Mouse (Mus musculus): ENCODE measurements at regions not wholly inside any gene's neighbourhood (a gene's known extent, or its start where the extent isn't known, plus 50 kb on each side); places are given as distances from the start of the nearest gene placed in this dataset.
A peak's percentile ranks its signal among the peaks of the same experiment; 100 is the strongest.

- Histone ChIP-seq H3K36me3 (ENCODE audit: control insufficient read depth, insufficient read depth, low read length) (no peaks in the 10 kb centered on the region), H3K27me3 (ENCODE audit: control insufficient read depth, insufficient read depth, low read length) (no peaks in the 10 kb centered on the region), H3K4me1 (ENCODE audit: control insufficient read depth, insufficient read depth, insufficient read length) (peaks cover 2% of the 10 kb centered on the region; the same call in 1 of the 2 replicates), H3K4me3 (ENCODE audit: extremely low read depth, insufficient read depth, insufficient read length) (no peak overlapping the region), H3K27ac (ENCODE audit: insufficient read depth, low read length) (no peak overlapping the region)
- TF ChIP-seq CTCF (IDR thresholded peaks at IDR 0.05; ENCODE audit: extremely low read depth, insufficient read depth, insufficient read length, insufficient replicate concordance) (no peak), POLR2A (IDR thresholded peaks at IDR 0.05; ENCODE audit: low read depth, low read length) (no peak)
- DNase-seq (ENCODE audit: low read depth in 1 of 2, low spot score in 2 of 2): no peak
- 63% methylated on average over 8 of the region's 8 CpGs for WGBS
Observed at GRCm38 (mm10) chr9:116388863-116389262, 213.7 kb upstream of the Tgfbr2 start.

GRCm38 (mm10) chr9:116388025-116388424 is 212.9 kb upstream of the Tgfbr2 start:
- Histone ChIP-seq H3K4me1 (ENCODE audit: control insufficient read depth, insufficient read depth, insufficient read length) (peaks cover 11% of the 10 kb centered on the region), H3K27me3 (ENCODE audit: control insufficient read depth, insufficient read depth, low read length) (no peaks in the 10 kb centered on the region), H3K4me3 (ENCODE audit: extremely low read depth, insufficient read depth, insufficient read length) (no peak overlapping the region), H3K27ac (ENCODE audit: insufficient read depth, low read length) (no peak overlapping the region), H3K36me3 (ENCODE audit: control insufficient read depth, insufficient read depth, low read length) (no peaks in the 10 kb centered on the region)
- WGBS: 94% methylated on average over 9 of the region's 9 CpGs
- DNase-seq (ENCODE audit: low read depth in 1 of 2, low spot score in 2 of 2): no peak
- TF ChIP-seq POLR2A (IDR thresholded peaks at IDR 0.05; ENCODE audit: low read depth, low read length) (no peak), CTCF (IDR thresholded peaks at IDR 0.05; ENCODE audit: extremely low read depth, insufficient read depth, insufficient read length, insufficient replicate concordance) (no peak)

- peak; percentile 92 to 96 for DNase-seq (ENCODE audit: low read depth in 1 of 2, low spot score in 2 of 2)
- H3K36me3 ChIP-seq (ENCODE audit: control insufficient read depth, insufficient read depth, low read length): no peaks in the 10 kb centered on the region
- H3K27ac ChIP-seq (ENCODE audit: insufficient read depth, low read length): peak overlapping the region; percentile 56
- H3K27me3 ChIP-seq (ENCODE audit: control insufficient read depth, insufficient read depth, low read length): no peaks in the 10 kb centered on the region
- H3K4me3 ChIP-seq (ENCODE audit: extremely low read depth, insufficient read depth, insufficient read length): no peak overlapping the region
- 26% methylated on average over 21 of the region's 21 CpGs for WGBS
- TF ChIP-seq POLR2A (IDR thresholded peaks at IDR 0.05; ENCODE audit: low read depth, low read length) (peak; percentile 25; the same call in 1 of the 2 replicates), CTCF (IDR thresholded peaks at IDR 0.05; ENCODE audit: extremely low read depth, insufficient read depth, insufficient read length, insufficient replicate concordance) (peak; percentile 80; the same call in 1 of the 2 replicates)
- peaks cover 11% of the 10 kb centered on the region for H3K4me1 ChIP-seq (ENCODE audit: control insufficient read depth, insufficient read depth, insufficient read length)
Observed at GRCm38 (mm10) chr9:116384176-116385076, 209.3 kb upstream of the Tgfbr2 start.

GRCm38 (mm10) chr9:116383411-116384101 is 208.4 kb upstream of the Tgfbr2 start:
- DNase-seq (ENCODE audit: low read depth in 1 of 2, low spot score in 2 of 2): no peak
- Histone ChIP-seq H3K27ac (ENCODE audit: insufficient read depth, low read length) (peak overlapping the region; percentile 71), H3K4me1 (ENCODE audit: control insufficient read depth, insufficient read depth, insufficient read length) (peaks cover 11% of the 10 kb centered on the region), H3K36me3 (ENCODE audit: control insufficient read depth, insufficient read depth, low read length) (no peaks in the 10 kb centered on the region), H3K27me3 (ENCODE audit: control insufficient read depth, insufficient read depth, low read length) (no peaks in the 10 kb centered on the region), H3K4me3 (ENCODE audit: extremely low read depth, insufficient read depth, insufficient read length) (peak overlapping the region; percentile 32; the same call in 1 of the 2 replicates)
- TF ChIP-seq CTCF (IDR thresholded peaks at IDR 0.05; ENCODE audit: extremely low read depth, insufficient read depth, insufficient read length, insufficient replicate concordance) (no peak), POLR2A (IDR thresholded peaks at IDR 0.05; ENCODE audit: low read depth, low read length) (no peak)
- 22% methylated on average over 18 of the region's 18 CpGs for WGBS

GRCm38 (mm10) chr9:116377706-116378105 is 202.5 kb upstream of the Tgfbr2 start:
- no peak overlapping the region for H3K4me3 ChIP-seq (ENCODE audit: extremely low read depth, insufficient read depth, insufficient read length)
- no peaks in the 10 kb centered on the region for H3K36me3 ChIP-seq (ENCODE audit: control insufficient read depth, insufficient read depth, low read length)
- 88% methylated on average over 1 of the region's 1 CpGs for WGBS
- H3K4me1 ChIP-seq (ENCODE audit: control insufficient read depth, insufficient read depth, insufficient read length): no peaks in the 10 kb centered on the region; the same call in 1 of the 2 replicates
- H3K27me3 ChIP-seq (ENCODE audit: control insufficient read depth, insufficient read depth, low read length): no peaks in the 10 kb centered on the region
- TF ChIP-seq CTCF (IDR thresholded peaks at IDR 0.05; ENCODE audit: extremely low read depth, insufficient read depth, insufficient read length, insufficient replicate concordance) (no peak), POLR2A (IDR thresholded peaks at IDR 0.05; ENCODE audit: low read depth, low read length) (no peak)
- no peak overlapping the region for H3K27ac ChIP-seq (ENCODE audit: insufficient read depth, low read length)
- no peak for DNase-seq (ENCODE audit: low read depth in 1 of 2, low spot score in 2 of 2)

GRCm38 (mm10) chr9:116375658-116376357 is 200.6 kb upstream of the Tgfbr2 start:
- TF ChIP-seq POLR2A (IDR thresholded peaks at IDR 0.05; ENCODE audit: low read depth, low read length) (no peak), CTCF (IDR thresholded peaks at IDR 0.05; ENCODE audit: extremely low read depth, insufficient read depth, insufficient read length, insufficient replicate concordance) (no peak)
- peak in 1 of 2 experiments; percentile 23 for DNase-seq (ENCODE audit: low read depth in 1 of 2, low spot score in 2 of 2)
- no peaks in the 10 kb centered on the region for H3K36me3 ChIP-seq (ENCODE audit: control insufficient read depth, insufficient read depth, low read length)
- WGBS: 55% methylated on average over 12 of the region's 12 CpGs
- H3K4me1 ChIP-seq (ENCODE audit: control insufficient read depth, insufficient read depth, insufficient read length): no peaks in the 10 kb centered on the region; the same call in 1 of the 2 replicates
- H3K4me3 ChIP-seq (ENCODE audit: extremely low read depth, insufficient read depth, insufficient read length): no peak overlapping the region
- H3K27me3 ChIP-seq (ENCODE audit: control insufficient read depth, insufficient read depth, low read length): no peaks in the 10 kb centered on the region
- no peak overlapping the region for H3K27ac ChIP-seq (ENCODE audit: insufficient read depth, low read length)

All from spleen, adult 2 months (tissue).